Mouse (Mus musculus) heart, embryonic 12.5 days (tissue): ENCODE data around the gene Txndc12. TPM values are rescaled to one million over a fixed set of nuclear protein-coding genes. Genes with fewer than 3 reads are reported as not detected.
A peak's percentile ranks its signal among the peaks of the same experiment; 100 is the strongest.

Experiments
- ATAC-seq: fragments of 200-750 bp; cut with Nextera tagmentation; 2 replicates; pipeline ENCODE4 v1.8.0; 2017; ENCODE audit warnings: moderate TSS enrichment, moderate library complexity; ENCODE audit not compliant: insufficient number of reproducible peaks, low FRiP score
- H3K27ac ChIP-seq: fragments of 300-500 bp; sonication (generic); 2 replicates; pipeline ENCODE4 v1.5.1; 2016; ENCODE audit warnings: mild to moderate bottlenecking, moderate library complexity; ENCODE audit not compliant: poor library complexity, severe bottlenecking
- H3K27me3 ChIP-seq: fragments of 300-500 bp; sonication (generic); replicated peaks from 2 replicates; pipeline ENCODE4 v1.6.1; 2016; ENCODE audit warnings: mild to moderate bottlenecking, moderate library complexity
- H3K36me3 ChIP-seq: fragments of 300-500 bp; sonication (generic); 2 replicates; pipeline ENCODE4 v1.6.1; 2016; ENCODE audit warnings: mild to moderate bottlenecking, moderate library complexity
- H3K4me1 ChIP-seq: fragments of 300-500 bp; sonication (generic); replicated peaks from 2 replicates; pipeline ENCODE4 v1.6.1; 2016; ENCODE audit warnings: mild to moderate bottlenecking
- H3K4me2 ChIP-seq: fragments of 300-500 bp; sonication (generic); 2 replicates; pipeline ENCODE4 v1.6.1; 2016; ENCODE audit warnings: mild to moderate bottlenecking, moderate library complexity
- H3K4me3 ChIP-seq: fragments of 300-500 bp; sonication (generic); 2 replicates; pipeline ENCODE4 v1.5.1; 2016; ENCODE audit warnings: mild to moderate bottlenecking
- H3K9ac ChIP-seq: fragments of 300-500 bp; sonication (generic); 2 replicates; pipeline ENCODE4 v1.6.1; 2016; ENCODE audit warnings: mild to moderate bottlenecking, moderate library complexity
- H3K9me3 ChIP-seq: fragments of 300-500 bp; sonication (generic); replicated peaks from 2 replicates; pipeline ENCODE4 v1.6.1; 2016; ENCODE audit warnings: mild to moderate bottlenecking, moderate library complexity
- WGBS: fragments of 180-500 bp; shearing (Covaris S2); methylation state at CpG from one replicate; pipeline ENCODE4 v1.1.7; 2016; 5-methylcytosine and 5-hydroxymethylcytosine counted together
- polyA plus RNA-seq: library from polyadenylated mRNA; unstranded; fragments of >200 nt; fragmentation: Nextera tagmentation; extraction: Ambion mirVana; gene quantifications from 2 replicates; pipeline ENCODE4 v1.2.1, GENCODE M21; 2016

Txndc12 gene
- polyA plus RNA-seq, 1 experiment from 2014 or later: 138 TPM

- Histone ChIP-seq H3K4me1 (peaks cover 12% of the 10 kb centered on the region), H3K9ac (peak within 1 kb of the TSS; percentile 77), H3K27ac (peak within 1 kb of the TSS; percentile 73), H3K36me3 (peaks cover 6% of the 10 kb centered on the region; the same call in 1 of the 2 replicates), H3K4me2 (peak within 1 kb of the TSS; percentile 84), H3K4me3 (peak within 1 kb of the TSS; percentile 76), H3K27me3 (no peaks in the 10 kb centered on the region), H3K9me3 (no peaks in the 10 kb centered on the region)
- peak; percentile 85 for ATAC-seq
- under 1% methylated on average over 77 of the region's 77 CpGs for WGBS
These were observed 13.5 kb downstream of the Txndc12 start, which contains the start of gene Kti12 for GRCm38 (mm10) chr4:108847715-108848504. Gene Kti12 (plus strand): TSS chr4:108847785.

DNA sequence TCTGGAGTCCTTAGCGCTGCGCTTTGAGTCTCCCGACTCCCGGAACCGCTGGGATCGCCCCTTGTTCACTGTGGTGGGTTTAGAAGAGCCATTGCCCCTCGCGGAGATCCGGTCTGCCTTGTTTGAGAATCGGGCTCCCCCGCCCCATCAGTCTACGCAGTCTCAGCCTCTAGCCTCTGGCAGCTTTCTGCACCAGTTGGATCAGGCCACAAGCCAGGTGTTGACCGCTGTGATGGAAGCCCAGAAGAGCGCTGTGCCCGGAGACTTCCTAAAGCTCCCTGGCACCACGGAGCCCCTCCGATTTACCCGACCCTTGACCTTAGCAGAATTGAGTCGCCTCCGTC lies 14.1 kb downstream of the Txndc12 start, which contains the start of gene A730015C16Rik:
A730015C16Rik (minus strand) TSS at position 115 of the 344 bp plus-strand sequence.
- peak within 1 kb of the TSS; percentile 73 for H3K27ac ChIP-seq
- H3K4me1 ChIP-seq: peaks cover 12% of the 10 kb centered on the region
- peak within 1 kb of the TSS; percentile 76 for H3K4me3 ChIP-seq
- H3K9ac ChIP-seq: peak within 1 kb of the TSS; percentile 77
- ATAC-seq: peak; percentile 23; the same call in 1 of the 2 replicates
- H3K9me3 ChIP-seq: no peaks in the 10 kb centered on the region
- WGBS: 10% methylated on average over 20 of the region's 20 CpGs
- H3K27me3 ChIP-seq: no peaks in the 10 kb centered on the region
- peaks cover 11% of the 10 kb centered on the region for H3K36me3 ChIP-seq
- H3K4me2 ChIP-seq: peak within 1 kb of the TSS; percentile 84

DNA sequence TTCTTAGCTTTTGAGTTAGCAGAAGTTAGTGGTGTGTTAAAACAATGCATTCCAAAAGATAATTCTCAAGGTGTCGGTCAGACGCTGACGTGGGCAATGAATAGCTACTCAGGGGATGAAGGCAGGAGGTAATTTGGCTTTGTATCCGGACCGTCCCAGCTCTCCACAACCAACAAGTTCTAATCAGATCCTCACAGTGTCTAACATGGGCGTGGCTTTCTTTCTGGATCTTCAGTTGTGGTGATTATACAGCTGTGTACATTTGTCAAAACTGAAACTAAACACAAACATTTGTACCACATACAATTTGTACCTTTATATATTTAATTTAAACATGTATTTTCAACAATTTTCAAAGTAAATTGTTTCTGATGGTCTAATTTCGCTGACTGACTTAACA lies 32.4 kb downstream of the Txndc12 start:
- 63% methylated on average over 7 of the region's 7 CpGs for WGBS

DNA sequence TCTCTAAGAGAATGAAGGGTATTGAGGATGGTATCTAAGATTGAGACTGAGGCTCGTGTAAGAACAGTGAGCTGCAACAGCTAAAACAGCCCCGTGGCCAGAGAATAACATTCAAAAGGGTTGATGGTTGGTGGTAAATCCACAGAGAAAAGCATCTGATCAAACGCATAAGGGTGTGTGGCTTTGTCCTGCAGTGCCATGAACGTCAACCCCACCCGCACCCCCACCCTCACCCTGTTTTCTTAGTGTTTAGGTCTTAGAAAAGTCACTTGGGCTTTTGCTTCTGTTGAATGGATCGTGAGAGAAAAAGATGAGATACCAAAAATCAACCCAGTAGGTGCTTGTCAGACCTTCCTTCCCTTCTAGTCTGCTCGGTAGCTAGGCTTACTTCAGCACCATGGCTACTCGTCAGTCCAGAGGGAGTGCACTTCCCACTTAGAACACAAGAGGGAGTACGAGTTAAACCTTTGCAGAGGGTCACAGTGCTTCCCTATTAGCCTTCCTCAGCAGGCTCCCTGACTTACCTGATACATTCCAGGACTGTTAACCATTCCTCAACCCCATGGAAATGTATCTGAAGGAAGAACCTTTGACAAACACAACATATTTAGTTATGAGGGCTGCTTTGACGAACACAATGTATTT lies 35.5 kb downstream of the Txndc12 start:
- WGBS: 32% methylated on average over 10 of the region's 10 CpGs
- H3K36me3 ChIP-seq: no peaks in the 10 kb centered on the region
- no peaks in the 10 kb centered on the region for H3K27me3 ChIP-seq
- no peak overlapping the region for H3K4me3 ChIP-seq
- no peak overlapping the region for H3K27ac ChIP-seq
- no peak overlapping the region for H3K9ac ChIP-seq
- H3K4me1 ChIP-seq: no peaks in the 10 kb centered on the region
- no peak for ATAC-seq
- no peaks in the 10 kb centered on the region for H3K9me3 ChIP-seq
- no peak overlapping the region for H3K4me2 ChIP-seq

More for the DNA sequence above, 32.4 kb downstream of the Txndc12 start:
- peaks cover 22% of the 10 kb centered on the region for H3K36me3 ChIP-seq
- H3K4me3 ChIP-seq: no peak overlapping the region
- H3K27me3 ChIP-seq: no peaks in the 10 kb centered on the region
- no peak for ATAC-seq
- no peak overlapping the region for H3K27ac ChIP-seq
- H3K9ac ChIP-seq: no peak overlapping the region
- no peaks in the 10 kb centered on the region for H3K9me3 ChIP-seq
- H3K4me2 ChIP-seq: no peak overlapping the region
- no peaks in the 10 kb centered on the region for H3K4me1 ChIP-seq

GRCm38 (mm10) chr4:108873746-108874145 lies 39.3 kb downstream of the Txndc12 start:
- no peaks in the 10 kb centered on the region for H3K36me3 ChIP-seq
- H3K4me3 ChIP-seq: no peak overlapping the region
- H3K4me1 ChIP-seq: no peaks in the 10 kb centered on the region
- H3K9ac ChIP-seq: no peak overlapping the region
- 0 out of 2 replicates have a peak, but pooled peaks cover 3% of the 10 kb centered on the region for H3K27me3 ChIP-seq
- no peaks in the 10 kb centered on the region for H3K9me3 ChIP-seq
- 85% methylated on average over 5 of the region's 5 CpGs for WGBS
- H3K4me2 ChIP-seq: no peak overlapping the region
- no peak for ATAC-seq
- H3K27ac ChIP-seq: no peak overlapping the region

GRCm38 (mm10) chr4:108877901-108878300 lies 43.5 kb downstream of the Txndc12 start:
- Histone ChIP-seq H3K9ac (no peak overlapping the region), H3K9me3 (no peaks in the 10 kb centered on the region), H3K4me2 (no peak overlapping the region), H3K4me1 (peaks cover 7% of the 10 kb centered on the region; the same call in 1 of the 2 replicates), H3K27ac (no peak overlapping the region), H3K4me3 (no peak overlapping the region), H3K36me3 (no peaks in the 10 kb centered on the region), H3K27me3 (peaks cover 12% of the 10 kb centered on the region)
- 69% methylated on average over 6 of the region's 6 CpGs for WGBS
- ATAC-seq: no peak

GRCm38 (mm10) chr4:108878963-108879822 lies 44.8 kb downstream of the Txndc12 start, which contains the start of gene Rab3b:
Gene Rab3b (plus strand): TSS chr4:108879063.
- no peaks in the 10 kb centered on the region for H3K36me3 ChIP-seq
- H3K4me2 ChIP-seq: peak within 1 kb of the TSS; percentile 97
- H3K4me1 ChIP-seq: peaks cover 7% of the 10 kb centered on the region; the same call in 1 of the 2 replicates
- no peaks in the 10 kb centered on the region for H3K9me3 ChIP-seq
- peak; percentile 86 for ATAC-seq
- under 1% methylated on average over 46 of the region's 46 CpGs for WGBS
- peak within 1 kb of the TSS; percentile 70 for H3K9ac ChIP-seq
- H3K27me3 ChIP-seq: peaks cover 12% of the 10 kb centered on the region
- H3K4me3 ChIP-seq: peak within 1 kb of the TSS; percentile 59
- no peak within 1 kb of the TSS for H3K27ac ChIP-seq

DNA sequence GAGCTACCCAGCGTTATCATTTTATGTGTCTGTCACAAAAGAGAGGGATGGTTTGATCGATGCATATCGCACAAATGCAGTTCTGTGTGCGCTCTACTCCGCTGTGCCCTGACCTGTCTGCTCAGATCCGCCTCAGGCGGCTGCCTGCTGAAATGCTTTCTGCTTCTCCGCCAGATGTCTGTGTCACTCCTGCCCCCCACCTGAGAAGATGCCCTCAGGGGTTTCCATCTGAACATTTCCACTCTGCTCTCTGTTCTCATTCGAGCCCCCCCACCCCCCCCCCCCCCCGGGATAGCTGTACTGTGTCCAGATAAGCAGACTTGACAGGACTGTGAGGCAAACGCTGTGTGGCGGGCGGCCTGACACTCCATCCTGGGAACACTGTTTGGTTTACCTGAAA lies 49.4 kb downstream of the Txndc12 start:
- Histone ChIP-seq H3K27ac (no peak overlapping the region), H3K36me3 (no peaks in the 10 kb centered on the region), H3K9ac (no peak overlapping the region), H3K4me3 (no peak overlapping the region), H3K9me3 (no peaks in the 10 kb centered on the region), H3K4me2 (no peak overlapping the region), H3K4me1 (peaks cover 7% of the 10 kb centered on the region; the same call in 1 of the 2 replicates), H3K27me3 (peaks cover 9% of the 10 kb centered on the region)
- 48% methylated on average over 13 of the region's 13 CpGs for WGBS
- no peak for ATAC-seq

DNA sequence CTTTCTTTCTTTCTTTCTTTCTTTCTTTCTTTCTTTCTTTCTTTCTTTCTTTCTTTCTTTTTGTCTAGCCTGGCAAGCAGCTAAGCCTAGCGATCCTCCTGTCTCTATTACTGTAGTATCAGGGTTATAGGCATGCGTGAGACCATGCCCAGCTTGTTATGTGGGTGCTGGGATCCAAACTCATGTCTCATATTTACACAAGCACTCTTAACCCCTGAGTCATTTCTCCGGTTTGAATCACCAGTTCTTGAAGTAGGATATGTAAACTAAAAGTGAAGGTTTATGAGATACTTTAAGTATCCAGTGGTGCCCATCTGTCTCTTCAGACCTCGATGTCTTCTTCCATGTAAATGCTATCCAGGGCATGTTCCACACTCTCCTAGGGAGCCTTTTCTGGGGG lies 53.1 kb downstream of the Txndc12 start:
- Histone ChIP-seq H3K4me3 (no peak overlapping the region), H3K36me3 (no peaks in the 10 kb centered on the region), H3K4me2 (no peak overlapping the region), H3K4me1 (no peaks in the 10 kb centered on the region), H3K27ac (no peak overlapping the region), H3K9me3 (no peaks in the 10 kb centered on the region), H3K27me3 (no peaks in the 10 kb centered on the region), H3K9ac (no peak overlapping the region)
- ATAC-seq: no peak
- 83% methylated on average over 4 of the region's 4 CpGs for WGBS

DNA sequence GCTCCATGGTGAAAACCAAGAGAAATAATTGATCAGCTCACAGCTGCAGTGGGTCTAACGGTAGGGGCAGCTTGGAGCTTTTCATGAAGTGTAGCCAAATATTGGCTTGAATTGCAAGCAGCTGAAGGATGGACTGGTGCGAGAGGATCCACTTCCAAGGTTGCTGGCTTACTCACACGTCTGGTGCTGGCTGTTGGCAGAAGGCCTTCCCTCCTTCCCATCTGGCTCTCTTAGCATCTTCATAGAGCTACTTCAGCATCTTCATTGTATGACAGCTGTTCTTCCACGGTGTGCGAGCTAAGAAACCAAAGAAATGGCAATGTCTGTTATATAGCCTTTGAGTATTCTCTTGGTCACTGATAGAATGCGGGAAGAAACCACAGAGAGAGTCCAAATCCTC lies 56.5 kb downstream of the Txndc12 start:
- H3K27me3 ChIP-seq: no peaks in the 10 kb centered on the region
- no peak for ATAC-seq
- H3K9ac ChIP-seq: no peak overlapping the region
- H3K4me1 ChIP-seq: no peaks in the 10 kb centered on the region
- WGBS: 81% methylated on average over 6 of the region's 6 CpGs
- no peak overlapping the region for H3K4me3 ChIP-seq
- no peak overlapping the region for H3K27ac ChIP-seq
- no peaks in the 10 kb centered on the region for H3K36me3 ChIP-seq
- H3K9me3 ChIP-seq: no peaks in the 10 kb centered on the region
- H3K4me2 ChIP-seq: no peak overlapping the region
